Mouse (Mus musculus) layer of hippocampus, adult 9-10 months (tissue): ENCODE measurements at regions not wholly inside any gene's neighbourhood (a gene's known extent, or its start where the extent isn't known, plus 50 kb on each side); places are given as distances from the start of the nearest gene placed in this dataset.

Experiments used
- DNase-seq: peaks from one replicate; pipeline ENCODE4 v3.0.0; 2022; ENCODE audit warnings: low spot score

GRCm38 (mm10) chr13:16100253-16100652, 88.6 kb downstream of the Inhba start:
- DNase-seq = no peak

- no peak for DNase-seq
Observed at GRCm38 (mm10) chr13:16114837-16115236, 103.2 kb downstream of the Inhba start.

GRCm38 (mm10) chr13:16146686-16147085, 135.0 kb downstream of the Inhba start:
- no peak for DNase-seq

GRCm38 (mm10) chr13:16154926-16155325, 143.3 kb downstream of the Inhba start:
- DNase-seq = no peak

GRCm38 (mm10) chr13:16165204-16165894, 153.7 kb downstream of the Inhba start:
- no peak for DNase-seq

- no peak for DNase-seq
Observed at GRCm38 (mm10) chr13:16196692-16197091, 185.0 kb downstream of the Inhba start.

GRCm38 (mm10) chr13:16200046-16200445, 188.4 kb downstream of the Inhba start:
- DNase-seq = no peak

- no peak for DNase-seq
Observed at GRCm38 (mm10) chr13:16203147-16203546, 191.5 kb downstream of the Inhba start.

GRCm38 (mm10) chr13:16204097-16204496, 192.4 kb downstream of the Inhba start:
- DNase-seq = no peak

- no peak for DNase-seq
Observed at GRCm38 (mm10) chr13:16211482-16211881, 199.8 kb downstream of the Inhba start.

GRCm38 (mm10) chr13:16219877-16220276, 208.2 kb downstream of the Inhba start:
- no peak for DNase-seq

GRCm38 (mm10) chr13:16222942-16223600, 211.4 kb downstream of the Inhba start:
- DNase-seq = no peak

- DNase-seq = no peak
Observed at GRCm38 (mm10) chr13:16261145-16261544, 249.5 kb downstream of the Inhba start.

- no peak for DNase-seq
Observed at GRCm38 (mm10) chr13:16279974-16280373, 268.3 kb downstream of the Inhba start.

- DNase-seq = no peak
Observed at GRCm38 (mm10) chr13:16280742-16281141, 269.1 kb downstream of the Inhba start.

GRCm38 (mm10) chr13:16281777-16282176, 270.1 kb downstream of the Inhba start:
- DNase-seq = no peak

GRCm38 (mm10) chr13:16282230-16282629, 270.6 kb downstream of the Inhba start:
- DNase-seq = no peak

- DNase-seq = no peak
Observed at GRCm38 (mm10) chr13:16283336-16283735, 271.7 kb downstream of the Inhba start.

- DNase-seq = no peak
Observed at GRCm38 (mm10) chr13:16289633-16290032, 278.0 kb downstream of the Inhba start.

- no peak for DNase-seq
Observed at GRCm38 (mm10) chr13:16290784-16291183, 279.1 kb downstream of the Inhba start.

GRCm38 (mm10) chr13:16291661-16292291, 280.1 kb downstream of the Inhba start:
- no peak for DNase-seq

GRCm38 (mm10) chr13:16299756-16300155, 288.1 kb downstream of the Inhba start:
- no peak for DNase-seq

- no peak for DNase-seq
Observed at GRCm38 (mm10) chr13:16314669-16315068, 303.0 kb downstream of the Inhba start.
